Mouse (Mus musculus): ENCODE data around the gene Reep1. TPM values are rescaled to one million over a fixed set of nuclear protein-coding genes. Genes with fewer than 3 reads are reported as not detected.

Reep1 gene
- polyA plus RNA-seq, 1 experiment: 0.79 TPM

GRCm38 (mm10) chr6:71722988-71723387 is 15.6 kb downstream of the Reep1 start:
- no peak overlapping the region for H3K4me3 ChIP-seq (ENCODE audit: insufficient read depth, low read depth, low read length)
- H3K27ac ChIP-seq (replicated peaks; ENCODE audit: low read depth, low read length): no peak overlapping the region
- no peaks in the 10 kb centered on the region for H3K4me1 ChIP-seq (ENCODE audit: control insufficient read depth, insufficient read depth, insufficient read length, low read length)

GRCm38 (mm10) chr6:71723555-71723954 is 16.2 kb downstream of the Reep1 start:
- Histone ChIP-seq H3K4me1 (ENCODE audit: control insufficient read depth, insufficient read depth, insufficient read length, low read length) (no peaks in the 10 kb centered on the region), H3K4me3 (ENCODE audit: insufficient read depth, low read depth, low read length) (no peak overlapping the region), H3K27ac (replicated peaks; ENCODE audit: low read depth, low read length) (no peak overlapping the region)

- Histone ChIP-seq H3K4me1 (ENCODE audit: control insufficient read depth, insufficient read depth, insufficient read length, low read length) (no peaks in the 10 kb centered on the region), H3K4me3 (ENCODE audit: insufficient read depth, low read depth, low read length) (no peak overlapping the region), H3K27ac (replicated peaks; ENCODE audit: low read depth, low read length) (no peak overlapping the region)
Observed at GRCm38 (mm10) chr6:71726710-71727109, 19.3 kb downstream of the Reep1 start.

- H3K4me1 ChIP-seq (ENCODE audit: control insufficient read depth, insufficient read depth, insufficient read length, low read length): no peaks in the 10 kb centered on the region
- H3K4me3 ChIP-seq (ENCODE audit: insufficient read depth, low read depth, low read length): no peak overlapping the region
- no peak overlapping the region for H3K27ac ChIP-seq (replicated peaks; ENCODE audit: low read depth, low read length)
Observed at GRCm38 (mm10) chr6:71728306-71728705, 20.9 kb downstream of the Reep1 start.

GRCm38 (mm10) chr6:71734910-71735599 is 27.7 kb downstream of the Reep1 start:
- Histone ChIP-seq H3K27ac (replicated peaks; ENCODE audit: low read depth, low read length) (no peak overlapping the region), H3K4me1 (ENCODE audit: control insufficient read depth, insufficient read depth, insufficient read length, low read length) (no peaks in the 10 kb centered on the region), H3K4me3 (ENCODE audit: insufficient read depth, low read depth, low read length) (no peak overlapping the region)

GRCm38 (mm10) chr6:71735600-71736010 is 28.2 kb downstream of the Reep1 start:
- Histone ChIP-seq H3K27ac (replicated peaks; ENCODE audit: low read depth, low read length) (no peak overlapping the region), H3K4me3 (ENCODE audit: insufficient read depth, low read depth, low read length) (no peak overlapping the region), H3K4me1 (ENCODE audit: control insufficient read depth, insufficient read depth, insufficient read length, low read length) (no peaks in the 10 kb centered on the region)

GRCm38 (mm10) chr6:71736101-71736500 is 28.7 kb downstream of the Reep1 start:
- Histone ChIP-seq H3K4me1 (ENCODE audit: control insufficient read depth, insufficient read depth, insufficient read length, low read length) (no peaks in the 10 kb centered on the region), H3K27ac (replicated peaks; ENCODE audit: low read depth, low read length) (no peak overlapping the region), H3K4me3 (ENCODE audit: insufficient read depth, low read depth, low read length) (no peak overlapping the region)

GRCm38 (mm10) chr6:71737202-71737601 is 29.8 kb downstream of the Reep1 start:
- no peak overlapping the region for H3K27ac ChIP-seq (replicated peaks; ENCODE audit: low read depth, low read length)
- no peak overlapping the region for H3K4me3 ChIP-seq (ENCODE audit: insufficient read depth, low read depth, low read length)
- H3K4me1 ChIP-seq (ENCODE audit: control insufficient read depth, insufficient read depth, insufficient read length, low read length): no peaks in the 10 kb centered on the region

GRCm38 (mm10) chr6:71738611-71739010 is 31.2 kb downstream of the Reep1 start:
- Histone ChIP-seq H3K4me3 (ENCODE audit: insufficient read depth, low read depth, low read length) (no peak overlapping the region), H3K4me1 (ENCODE audit: control insufficient read depth, insufficient read depth, insufficient read length, low read length) (no peaks in the 10 kb centered on the region), H3K27ac (replicated peaks; ENCODE audit: low read depth, low read length) (no peak overlapping the region)

- H3K4me1 ChIP-seq (ENCODE audit: control insufficient read depth, insufficient read depth, insufficient read length, low read length): no peaks in the 10 kb centered on the region
- no peak overlapping the region for H3K4me3 ChIP-seq (ENCODE audit: insufficient read depth, low read depth, low read length)
- H3K27ac ChIP-seq (replicated peaks; ENCODE audit: low read depth, low read length): no peak overlapping the region
Observed at GRCm38 (mm10) chr6:71740921-71741320, 33.6 kb downstream of the Reep1 start.

- no peak overlapping the region for H3K4me3 ChIP-seq (ENCODE audit: insufficient read depth, low read depth, low read length)
- H3K4me1 ChIP-seq (ENCODE audit: control insufficient read depth, insufficient read depth, insufficient read length, low read length): no peaks in the 10 kb centered on the region
- H3K27ac ChIP-seq (replicated peaks; ENCODE audit: low read depth, low read length): no peak overlapping the region
Observed at GRCm38 (mm10) chr6:71741998-71742636, 34.8 kb downstream of the Reep1 start.

GRCm38 (mm10) chr6:71744934-71745333 is 37.6 kb downstream of the Reep1 start:
- no peaks in the 10 kb centered on the region for H3K4me1 ChIP-seq (ENCODE audit: control insufficient read depth, insufficient read depth, insufficient read length, low read length)
- no peak overlapping the region for H3K4me3 ChIP-seq (ENCODE audit: insufficient read depth, low read depth, low read length)
- no peak overlapping the region for H3K27ac ChIP-seq (replicated peaks; ENCODE audit: low read depth, low read length)

- no peaks in the 10 kb centered on the region for H3K4me1 ChIP-seq (ENCODE audit: control insufficient read depth, insufficient read depth, insufficient read length, low read length)
- no peak overlapping the region for H3K27ac ChIP-seq (replicated peaks; ENCODE audit: low read depth, low read length)
- H3K4me3 ChIP-seq (ENCODE audit: insufficient read depth, low read depth, low read length): no peak overlapping the region
Observed at GRCm38 (mm10) chr6:71745482-71746234, 38.3 kb downstream of the Reep1 start.

- no peak overlapping the region for H3K4me3 ChIP-seq (ENCODE audit: insufficient read depth, low read depth, low read length)
- no peak overlapping the region for H3K27ac ChIP-seq (replicated peaks; ENCODE audit: low read depth, low read length)
- no peaks in the 10 kb centered on the region for H3K4me1 ChIP-seq (ENCODE audit: control insufficient read depth, insufficient read depth, insufficient read length, low read length)
Observed at GRCm38 (mm10) chr6:71746246-71746645, 38.9 kb downstream of the Reep1 start.

GRCm38 (mm10) chr6:71746846-71747245 is 39.5 kb downstream of the Reep1 start:
- Histone ChIP-seq H3K4me3 (ENCODE audit: insufficient read depth, low read depth, low read length) (no peak overlapping the region), H3K27ac (replicated peaks; ENCODE audit: low read depth, low read length) (no peak overlapping the region), H3K4me1 (ENCODE audit: control insufficient read depth, insufficient read depth, insufficient read length, low read length) (no peaks in the 10 kb centered on the region)

Measured in brown adipose tissue, adult 24 weeks (tissue).